Mouse (Mus musculus) small intestine, adult 2 months (tissue): ENCODE results near the gene Uchl3.

Experiments used
- CTCF ChIP-seq: fragments of 200-500 bp; IDR thresholded peaks from 2 replicates; pipeline ENCODE4 v1.5.1; 2012; ENCODE audit warnings: low read depth, mild to moderate bottlenecking, control low read depth, inconsistent platforms, low read length, moderate library complexity, mixed read lengths; ENCODE audit not compliant: insufficient replicate concordance, insufficient read length; ENCODE audit errors: extremely low read depth
- POLR2A ChIP-seq: fragments of 200-500 bp; IDR thresholded peaks from 2 replicates; pipeline ENCODE4 v1.6.1; 2012; ENCODE audit warnings: low read depth, mild to moderate bottlenecking, control low read depth, inconsistent platforms, low read length, moderate library complexity

- TF ChIP-seq CTCF (no peak), POLR2A (no peak)
Observed at GRCm38 (mm10) chr14:101666536-101666935, 12.8 kb downstream of the Uchl3 start.
